Mouse (Mus musculus): ENCODE data around the gene Cyb561. TPM values are rescaled to one million over a fixed set of nuclear protein-coding genes. Genes with fewer than 3 reads are reported as not detected.

Gene Cyb561
- total RNA-seq, 2 experiments from 2014 or later: 31.6 to 42.5 TPM

DNA sequence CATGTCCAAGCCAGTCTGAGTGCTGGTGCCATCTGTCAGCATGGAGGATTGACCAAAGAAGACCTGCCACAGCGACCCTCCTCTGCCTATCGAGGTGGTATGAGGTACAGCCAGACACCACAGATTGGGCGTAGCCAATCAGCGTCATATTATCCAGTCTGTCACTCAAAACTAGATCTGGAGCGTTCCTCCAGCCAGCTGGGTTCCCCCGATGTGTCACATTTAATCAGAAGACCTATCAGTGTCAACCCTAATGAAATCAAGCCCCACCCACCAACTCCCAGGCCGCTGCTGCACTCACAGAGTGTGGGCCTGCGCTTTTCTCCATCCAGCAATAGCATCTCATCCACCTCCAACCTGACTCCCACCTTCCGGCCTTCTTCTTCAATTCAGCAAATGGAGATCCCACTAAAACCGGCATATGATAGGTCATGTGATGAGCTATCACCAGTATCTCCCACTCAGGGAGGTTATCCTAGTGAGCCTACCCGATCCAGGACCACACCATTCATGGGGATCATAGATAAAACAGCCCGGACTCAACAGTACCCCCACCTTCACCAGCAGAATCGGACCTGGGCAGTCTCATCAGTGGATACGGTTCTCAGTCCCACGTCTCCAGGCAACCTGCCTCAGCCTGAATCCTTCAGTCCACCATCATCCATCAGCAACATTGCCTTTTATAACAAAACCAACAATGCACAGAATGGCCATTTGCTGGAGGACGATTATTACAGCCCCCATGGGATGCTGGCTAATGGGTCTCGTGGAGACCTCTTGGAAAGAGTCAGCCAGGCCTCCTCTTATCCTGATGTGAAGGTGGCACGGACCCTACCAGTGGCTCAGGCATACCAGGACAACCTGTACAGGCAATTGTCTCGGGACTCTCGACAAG is 30.1 kb downstream of the Cyb561 start:
- no peak for DNase-seq (ENCODE audit: low spot score in 2 of 2)

DNA sequence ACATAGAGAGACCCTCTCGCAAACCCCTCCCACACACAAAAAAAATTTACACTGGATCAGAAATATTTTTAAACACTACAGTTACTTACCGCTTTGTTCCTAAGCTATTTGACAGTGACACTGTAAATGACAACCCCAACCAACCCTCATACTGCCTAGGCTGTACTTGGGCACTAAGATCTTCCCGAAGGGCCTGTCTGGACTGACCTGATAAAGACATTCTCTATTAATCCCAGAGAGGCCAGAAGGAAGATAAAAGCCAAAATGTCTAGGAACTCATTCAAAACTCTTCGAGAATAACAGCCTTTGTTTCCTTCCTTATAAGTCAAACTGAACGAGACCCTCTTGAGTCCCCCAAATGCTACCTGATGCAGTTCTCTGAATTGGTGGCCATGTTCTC is 31.9 kb downstream of the Cyb561 start:
- no peak for DNase-seq (ENCODE audit: low spot score in 2 of 2)

DNA sequence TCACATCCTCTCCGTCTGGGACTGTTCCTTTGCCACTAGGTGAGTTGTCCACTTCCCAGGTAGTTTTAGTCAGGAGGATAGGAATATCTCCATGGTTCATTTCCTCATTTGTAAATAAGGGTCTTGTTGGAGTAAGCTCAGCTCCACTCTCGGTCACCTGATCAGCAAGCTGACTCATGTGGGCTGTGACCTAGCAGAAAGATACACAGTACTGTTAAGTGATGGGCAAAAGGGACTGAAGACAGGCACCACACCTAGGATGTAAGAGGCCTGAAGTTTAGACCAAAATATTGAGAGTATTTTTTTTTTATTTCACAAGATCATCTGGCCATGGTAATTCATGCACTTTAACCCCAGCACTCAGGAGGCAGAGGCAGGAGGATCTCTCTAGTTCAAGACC is 32.3 kb downstream of the Cyb561 start:
- no peak for DNase-seq (ENCODE audit: low spot score in 2 of 2)

DNA sequence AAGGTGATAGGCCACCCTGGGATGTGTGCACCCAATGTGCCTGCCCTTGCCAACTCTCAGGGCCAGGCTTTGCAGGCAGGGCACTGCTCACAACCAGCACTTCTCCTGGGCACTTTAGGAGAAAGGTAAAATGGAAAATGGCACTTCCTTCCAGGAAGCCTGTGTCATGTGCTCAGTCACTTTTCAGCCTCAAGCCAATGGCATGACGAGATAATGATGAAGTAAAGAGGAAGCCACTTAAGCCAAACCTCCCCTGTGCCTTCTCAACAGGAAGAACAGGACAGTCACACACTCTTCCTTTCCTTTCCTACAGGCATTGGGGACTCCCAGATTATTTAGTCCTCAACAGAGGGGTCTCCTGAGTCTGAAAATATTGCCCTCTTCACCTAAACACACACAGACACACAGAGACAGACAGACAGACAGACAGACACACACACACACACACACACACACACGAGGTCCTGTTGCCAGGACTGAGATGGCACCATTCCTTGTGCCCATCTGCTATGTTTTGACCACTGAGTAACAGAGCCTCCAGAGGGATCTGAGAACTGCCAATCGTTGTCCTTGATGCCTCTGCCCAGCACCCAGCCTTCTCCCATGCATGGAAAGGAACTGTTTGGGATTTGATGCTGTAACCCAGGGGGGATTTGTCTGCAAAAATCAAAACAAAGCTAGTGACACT is 32.9 kb downstream of the Cyb561 start:
- no peak for DNase-seq (ENCODE audit: low spot score in 2 of 2)

DNA sequence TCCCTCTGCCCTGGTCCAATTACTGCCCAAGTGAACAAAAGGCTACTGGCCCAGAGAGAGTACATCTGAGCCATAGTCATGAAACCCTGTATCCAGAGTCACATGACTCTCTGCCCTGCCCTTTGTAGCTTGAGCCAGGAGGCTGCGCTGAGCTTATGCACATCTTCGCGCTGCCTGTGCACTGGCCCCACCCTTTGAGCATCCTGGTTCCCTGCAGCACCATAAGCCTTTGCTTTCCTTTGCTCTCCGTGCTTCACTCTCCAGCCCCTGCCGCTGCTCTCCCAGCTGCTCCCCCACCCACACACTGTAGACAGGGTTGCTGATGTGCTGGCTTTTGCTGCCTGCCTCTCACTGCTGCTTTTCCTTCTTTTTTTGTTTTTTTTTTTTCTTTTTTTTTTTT is 39.6 kb downstream of the Cyb561 start:
- no peak for DNase-seq (ENCODE audit: low spot score in 2 of 2)

DNA sequence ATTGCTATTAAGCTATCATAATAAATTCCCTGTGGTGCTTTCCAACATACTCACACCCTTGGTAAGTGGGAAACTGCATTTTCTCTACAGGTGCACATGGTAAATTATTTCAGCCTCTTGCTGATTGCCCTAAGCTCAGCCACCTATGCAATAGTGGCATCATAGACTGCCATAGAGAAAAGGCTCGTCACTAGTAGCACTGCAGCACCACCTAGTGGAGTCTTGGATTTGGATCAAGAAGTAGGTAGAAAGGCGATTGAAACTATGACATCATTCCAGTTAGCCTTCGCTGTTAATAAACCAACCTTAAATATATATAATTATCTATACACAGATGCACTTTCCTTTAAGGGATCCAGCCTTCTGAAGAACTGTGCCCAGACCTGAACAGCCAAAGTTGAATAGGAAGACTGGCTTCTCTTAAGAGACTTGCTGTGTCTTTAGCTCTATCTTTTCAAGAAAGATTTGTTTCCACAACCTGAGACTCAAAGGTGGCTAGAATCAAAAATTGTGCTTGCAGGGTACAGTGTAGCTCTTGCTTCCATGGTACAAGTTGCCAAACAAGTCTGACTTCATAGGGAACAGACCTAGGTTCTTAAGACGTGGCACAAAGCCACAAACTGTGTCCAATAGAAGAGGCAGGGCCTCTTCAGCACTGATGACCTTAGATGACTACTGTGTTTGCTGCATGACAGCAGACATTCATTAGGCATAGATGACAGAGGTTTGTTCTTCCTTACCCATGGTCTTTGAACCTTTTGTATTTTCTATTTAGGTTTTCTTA is 41.4 kb downstream of the Cyb561 start:
- DNase-seq (ENCODE audit: low spot score in 2 of 2): peak; percentile 68 to 82

DNA sequence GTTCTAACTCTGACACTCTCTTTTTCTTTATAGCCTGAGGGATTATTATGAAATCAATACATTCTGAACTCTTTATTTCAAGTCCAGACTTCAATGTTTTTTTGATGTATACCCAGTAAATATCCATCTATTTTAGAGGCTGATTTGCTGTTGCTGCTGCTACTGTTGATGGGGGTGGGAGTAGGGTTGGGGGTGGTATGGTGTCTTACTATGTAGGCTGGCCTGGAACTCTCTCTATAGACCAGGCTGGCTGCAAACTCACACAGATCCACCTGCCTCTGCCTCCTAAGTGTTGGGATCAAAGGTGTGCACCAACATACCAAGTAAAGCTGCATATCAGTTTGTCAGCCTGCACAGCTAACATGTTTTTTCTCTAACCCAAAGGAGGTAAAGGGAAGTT is 42.0 kb downstream of the Cyb561 start:
- no peak for DNase-seq (ENCODE audit: low spot score in 2 of 2)

DNA sequence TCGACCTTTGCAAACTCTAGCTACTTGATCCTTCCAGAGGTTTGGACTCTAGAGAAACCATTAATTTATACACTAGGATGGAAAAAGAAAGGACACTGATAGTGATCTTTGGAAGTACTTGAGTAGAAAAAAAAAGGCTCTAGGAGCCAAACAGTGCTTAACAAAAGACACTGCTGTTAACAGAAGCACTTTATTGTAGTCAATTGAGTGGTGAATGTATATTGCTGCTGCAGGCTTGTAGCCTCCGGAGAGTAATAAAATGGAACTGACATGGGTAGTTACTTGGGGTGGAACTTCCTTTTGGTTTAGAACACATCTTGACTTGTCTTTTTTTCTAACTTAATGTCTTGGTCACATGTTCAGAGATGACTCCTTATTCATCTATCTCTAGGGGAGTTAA is 43.5 kb downstream of the Cyb561 start:
- no peak for DNase-seq (ENCODE audit: low spot score in 2 of 2)

DNA sequence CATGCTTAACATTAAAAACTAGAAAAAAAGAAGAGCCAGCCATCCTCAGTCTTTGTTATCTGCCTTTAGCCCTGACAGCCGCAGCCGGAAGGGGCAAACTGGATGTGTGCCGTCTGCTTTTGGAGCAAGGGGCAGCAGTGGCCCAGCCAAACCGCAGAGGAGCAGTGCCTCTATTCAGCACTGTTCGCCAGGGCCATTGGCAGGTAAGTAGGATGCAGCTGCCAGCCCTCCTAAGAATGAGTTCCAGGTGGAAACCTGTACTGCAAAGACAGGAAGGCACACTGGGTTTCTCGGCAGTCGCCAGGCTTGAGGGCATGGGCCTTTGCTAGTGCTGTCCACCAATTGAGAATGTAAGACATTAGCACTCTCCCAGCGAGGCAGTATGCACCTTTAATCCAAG is 44.2 kb downstream of the Cyb561 start:
- DNase-seq (ENCODE audit: low spot score in 2 of 2): no peak

DNA sequence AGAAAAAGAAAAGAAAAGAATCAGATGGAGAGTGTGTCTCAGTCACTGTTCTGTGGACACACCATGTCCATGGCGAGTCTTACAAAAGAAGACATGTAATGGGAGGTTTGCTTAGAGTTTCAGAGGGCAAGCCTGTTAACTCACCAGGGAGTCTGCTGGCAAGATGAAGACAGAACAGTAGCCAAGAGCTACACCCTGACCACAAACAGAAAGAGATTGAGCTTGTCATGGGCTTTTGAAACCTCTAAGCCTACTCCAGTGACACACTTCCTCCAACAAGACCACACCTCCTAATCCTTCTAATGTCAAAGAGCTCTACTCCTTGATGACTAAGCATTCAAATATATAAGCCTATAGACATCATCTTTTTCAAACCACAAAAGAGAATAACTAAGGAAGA is 45.8 kb downstream of the Cyb561 start:
- DNase-seq (ENCODE audit: low spot score in 2 of 2): no peak

DNA sequence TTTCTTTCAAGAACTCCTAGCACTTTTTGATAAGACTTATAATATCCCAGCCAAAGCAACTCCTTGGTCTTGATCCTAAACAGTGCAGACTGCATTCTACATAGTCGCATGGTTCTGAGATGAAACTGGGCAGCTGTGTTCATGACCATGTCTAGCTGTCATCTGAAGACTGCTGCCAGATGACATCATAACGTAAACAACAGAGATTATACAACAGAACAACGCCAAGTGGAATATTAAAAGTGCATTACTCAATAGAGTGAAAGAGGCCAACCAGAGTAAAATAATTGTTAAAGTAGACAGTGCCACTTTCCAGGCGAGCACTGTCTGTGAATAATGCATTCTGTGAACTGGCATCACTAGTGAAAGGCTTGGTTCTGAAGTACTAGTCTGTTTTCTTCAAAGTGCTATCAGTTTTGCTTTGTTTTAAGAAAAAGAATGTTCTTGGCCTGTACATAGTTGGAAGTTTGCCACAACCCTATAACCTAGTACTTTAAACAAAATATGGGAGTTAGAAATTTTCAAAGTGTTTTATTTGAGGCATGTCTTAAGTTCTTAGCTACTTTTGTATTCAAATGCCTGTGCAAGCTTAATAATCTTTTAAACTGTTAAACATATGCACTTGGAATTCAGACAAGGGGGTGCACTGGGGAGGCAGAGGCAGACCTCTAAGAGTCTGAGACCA is 47.5 kb downstream of the Cyb561 start:
- DNase-seq (ENCODE audit: low spot score in 2 of 2): no peak

DNA sequence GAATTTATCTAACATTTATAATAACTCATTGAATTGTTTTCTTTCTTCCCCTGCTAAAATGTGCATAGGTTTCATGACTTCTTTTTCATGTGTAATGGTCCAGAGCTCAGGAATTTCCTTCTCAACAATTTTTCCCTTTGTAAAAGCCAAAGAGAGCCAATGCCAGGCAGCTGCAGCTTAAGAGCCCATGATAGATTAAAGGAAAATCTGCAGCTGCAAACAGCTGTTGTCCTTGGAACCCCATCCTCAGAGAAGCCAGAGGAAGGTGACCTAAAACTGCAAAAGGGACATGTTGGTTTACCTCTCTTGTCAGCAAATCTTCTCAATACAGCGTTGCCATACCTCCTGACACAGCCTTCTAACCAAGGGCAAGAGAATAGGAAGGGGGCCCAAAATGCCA is 50.2 kb downstream of the Cyb561 start:
- DNase-seq (ENCODE audit: low spot score in 2 of 2): no peak

DNA sequence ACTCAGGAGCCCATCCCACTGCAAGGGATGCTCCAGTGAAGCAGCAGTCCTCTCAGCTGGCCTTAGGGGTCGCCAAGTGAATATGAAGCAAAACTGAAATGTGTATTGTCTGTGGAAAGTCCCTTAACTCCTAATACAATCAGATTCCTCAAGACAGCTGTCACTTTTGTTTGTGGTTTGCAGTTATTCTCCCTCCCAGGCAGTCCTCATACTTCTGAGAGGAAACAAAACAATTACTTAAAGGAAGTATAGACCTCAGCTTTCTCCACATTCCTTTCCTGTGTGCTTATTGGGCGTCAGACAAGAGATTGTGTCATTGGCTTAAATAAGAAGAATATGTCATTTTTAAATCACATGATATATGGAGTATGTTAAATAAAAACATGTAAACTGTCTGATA is 51.6 kb downstream of the Cyb561 start:
- DNase-seq (ENCODE audit: low spot score in 2 of 2): no peak

DNA sequence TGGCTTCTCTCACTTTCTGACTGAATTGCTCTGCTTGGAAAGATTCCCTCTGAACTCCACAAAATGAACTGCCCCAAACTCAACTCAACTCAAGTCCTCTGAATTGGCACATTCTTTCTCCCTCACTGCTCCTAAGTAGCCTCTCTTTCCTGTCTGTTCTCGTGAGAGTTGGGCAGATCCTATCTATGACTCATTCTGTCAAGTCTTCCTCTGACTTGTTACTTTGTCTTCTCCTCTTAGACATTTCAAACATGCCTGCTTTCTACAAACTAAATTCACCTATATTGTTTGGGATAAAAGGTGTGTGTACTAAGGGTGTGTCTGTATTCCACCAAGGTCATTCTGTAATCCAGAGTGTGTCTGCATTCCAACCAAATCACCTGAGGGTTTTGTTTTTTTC is 54.0 kb downstream of the Cyb561 start:
- DNase-seq (ENCODE audit: low spot score in 2 of 2): no peak

DNA sequence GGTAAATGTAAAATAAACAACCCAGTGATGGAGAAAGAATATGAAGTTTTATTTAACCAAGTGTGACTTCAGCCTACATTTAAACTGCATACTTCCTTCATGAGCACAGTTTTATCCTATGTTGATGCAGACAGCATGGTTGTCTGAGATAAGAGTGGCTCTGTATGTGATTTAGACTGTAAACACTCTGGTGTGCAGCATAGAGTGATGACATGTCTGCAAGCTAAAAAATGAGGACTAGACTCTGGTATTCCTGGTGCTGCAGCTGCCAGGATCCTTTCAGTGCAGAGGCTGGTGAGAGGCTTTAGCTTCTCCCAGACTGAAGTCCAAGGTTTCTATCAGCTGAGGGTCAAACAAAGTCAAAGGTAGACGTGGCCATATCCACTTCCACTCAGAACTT is 65.9 kb downstream of the Cyb561 start:
- DNase-seq (ENCODE audit: low spot score in 2 of 2): no peak

DNA sequence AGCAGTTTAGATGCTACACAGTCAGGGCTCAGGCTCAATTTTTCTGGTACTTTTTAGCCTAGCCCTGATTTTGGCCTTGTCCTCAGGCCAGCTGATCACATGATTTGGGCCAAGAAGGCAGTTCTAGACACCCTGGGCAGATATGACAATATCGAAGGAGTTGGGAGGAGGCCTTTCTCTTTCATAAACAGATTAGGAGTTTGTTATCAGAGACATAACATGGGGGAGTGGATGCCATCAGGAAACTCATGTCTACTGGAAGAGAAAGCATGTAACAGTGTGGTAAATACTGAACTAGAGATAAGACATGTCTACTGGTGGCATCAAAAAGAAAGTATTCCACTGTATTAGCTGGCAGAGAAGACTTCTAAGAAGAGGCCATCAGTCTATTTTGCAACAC is 67.6 kb downstream of the Cyb561 start:
- no peak for DNase-seq (ENCODE audit: low spot score in 2 of 2)

Other genes with a start within 250 kb of the Cyb561 start
- gene Ace, start 14.6 kb upstream of the Cyb561 start, total RNA-seq (2021): 10 to 100 TPM; 11.1 to 12.6 TPM
- gene Ace3, start 41.3 kb upstream of the Cyb561 start, total RNA-seq (2021): not detected
- gene Kcnh6, start 54.8 kb upstream of the Cyb561 start, total RNA-seq (2021): under 1 TPM; 0.76 to 0.82 TPM
- 100 to 1,000 TPM; 184 to 190 TPM for gene Dcaf7, start 83.5 kb upstream of the Cyb561 start, total RNA-seq (2021)
- gene Taco1, start 112.7 kb upstream of the Cyb561 start, total RNA-seq (2021): 10 to 100 TPM; 15.1 to 15.2 TPM
- 10 to 100 TPM; 26.7 to 27.7 TPM for gene Map3k3, start 131.3 kb upstream of the Cyb561 start, total RNA-seq (2021)
- not detected for gene Gm10840, start 207.5 kb upstream of the Cyb561 start, total RNA-seq (2021)
- gene Limd2, start 207.5 kb upstream of the Cyb561 start, total RNA-seq (2021): 100 to 1,000 TPM; 100 to 112 TPM
- gene Strada, start 248.8 kb upstream of the Cyb561 start, total RNA-seq (2021): 10 to 100 TPM; 28.8 to 32.3 TPM